Mouse (Mus musculus) heart, postnatal 36 days (tissue): ENCODE results near the gene Snx6. TPM values are rescaled to one million over a fixed set of nuclear protein-coding genes. Genes with fewer than 3 reads are reported as not detected.
A peak's percentile ranks its signal among the peaks of the same experiment; 100 is the strongest.
"Not testable (repeated sequence)": the region's sequence is repeated elsewhere in the genome, so short reads cannot be mapped to it uniquely, and the experiment has no call there.

Experiments used
- DNase-seq, 2 experiments: peaks; one replicate each; pipeline ENCODE4 v3.0.0; 2021 to 2022
- intact Hi-C: fragments of 180-260 bp; cut with DNase I; formaldehyde crosslinking; loops from one replicate; pipeline ENCODE4 v1.15.1; 2025
- total RNA-seq, 2 experiments: library from RNA; stranded (reverse); gene quantifications; 2 replicates each; pipeline ENCODE4 v1.2.3; 2021

Gene Snx6
- total RNA-seq, 2 experiments from 2014 or later = 30.9 to 34.6 TPM

DNA sequence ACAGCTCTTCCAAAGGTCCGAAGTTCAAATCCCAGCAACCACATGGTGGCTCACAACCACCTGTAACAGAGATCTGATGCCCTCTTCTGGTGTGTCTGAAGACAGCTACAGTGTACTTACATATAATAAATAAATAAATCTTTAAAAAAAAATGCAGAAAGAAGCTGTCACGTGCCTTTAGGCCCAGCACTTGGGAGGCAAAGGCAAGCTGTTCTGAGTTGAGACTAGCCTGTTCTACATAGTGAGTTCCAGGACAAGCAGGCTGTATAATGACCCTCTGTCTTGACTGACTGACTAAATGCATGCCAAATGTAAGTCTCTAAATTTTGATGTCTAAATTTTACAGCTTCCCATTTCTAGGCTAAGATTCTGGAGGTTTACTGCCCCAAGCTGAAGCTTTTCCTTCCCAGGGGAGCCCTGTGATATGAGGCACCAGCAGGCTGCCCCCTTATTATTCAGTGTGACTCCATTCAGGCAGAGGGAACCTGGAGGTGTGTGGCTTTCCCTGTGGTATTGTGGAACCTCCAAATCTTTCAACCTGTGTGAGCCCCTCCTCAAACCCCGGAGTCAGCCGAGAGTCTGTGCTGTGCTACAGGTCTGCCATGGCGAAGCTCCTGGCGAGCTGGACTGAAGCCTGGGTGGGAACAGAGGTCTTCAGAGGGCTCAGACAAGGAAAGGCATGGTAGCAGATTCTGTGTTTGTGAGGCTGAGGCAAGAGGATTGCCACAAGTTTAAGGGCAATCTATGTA is 9.9 kb upstream of the Snx6 start:
- intact Hi-C loops = no loop called here
- DNase-seq = no peak

DNA sequence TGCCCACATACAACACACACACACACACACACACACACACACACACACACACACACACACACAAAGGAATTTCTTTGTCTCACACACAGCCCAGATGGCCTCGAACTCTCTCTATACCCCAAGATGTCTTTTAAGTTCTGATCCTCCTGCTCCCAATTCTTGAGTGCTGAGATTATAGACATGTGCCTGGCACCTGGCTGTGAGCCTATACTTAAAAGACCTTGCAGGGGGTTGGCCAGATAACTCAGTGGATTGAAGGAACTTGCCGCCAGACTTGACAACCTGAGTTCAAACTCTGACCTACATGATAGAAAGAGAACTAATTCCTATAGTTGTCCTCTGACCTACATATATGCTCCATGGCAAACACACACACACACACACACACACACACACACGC is 8.0 kb upstream of the Snx6 start:
- intact Hi-C loops = no loop called here
- DNase-seq = no peak

DNA sequence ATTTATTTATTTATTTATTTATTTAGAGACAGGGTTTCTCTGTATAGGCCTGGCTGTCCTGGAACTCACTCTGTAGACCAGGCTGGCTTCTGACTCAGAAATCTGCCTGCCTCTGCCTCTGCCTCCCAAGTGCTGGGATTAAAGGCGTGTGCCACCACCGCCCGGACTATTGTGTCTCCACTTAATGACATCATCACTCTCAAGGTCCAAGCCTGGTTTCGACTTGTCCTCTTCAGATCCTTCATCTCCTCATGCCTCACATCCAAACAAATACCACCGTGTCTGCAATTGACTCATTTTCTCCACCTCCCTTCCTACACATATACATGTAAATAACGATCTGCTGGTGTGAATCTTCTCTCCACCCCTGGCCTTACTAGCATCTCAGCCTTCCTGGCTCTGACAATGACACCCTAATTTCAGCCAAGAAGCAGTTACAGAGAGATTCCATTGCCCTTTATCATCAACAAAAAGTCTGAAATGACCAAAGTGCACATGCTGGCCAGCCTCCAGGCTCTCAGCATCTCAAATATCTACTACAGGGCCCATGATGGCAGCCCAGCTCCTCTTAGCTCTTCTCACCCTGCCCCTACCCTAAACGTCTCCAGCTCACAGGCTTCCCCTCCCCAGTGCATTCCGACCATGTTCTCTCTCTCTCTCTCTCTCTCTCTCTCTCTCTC is 1.2 kb upstream of the Snx6 start:
- intact Hi-C loops = no loop called here
- no peak for DNase-seq

DNA sequence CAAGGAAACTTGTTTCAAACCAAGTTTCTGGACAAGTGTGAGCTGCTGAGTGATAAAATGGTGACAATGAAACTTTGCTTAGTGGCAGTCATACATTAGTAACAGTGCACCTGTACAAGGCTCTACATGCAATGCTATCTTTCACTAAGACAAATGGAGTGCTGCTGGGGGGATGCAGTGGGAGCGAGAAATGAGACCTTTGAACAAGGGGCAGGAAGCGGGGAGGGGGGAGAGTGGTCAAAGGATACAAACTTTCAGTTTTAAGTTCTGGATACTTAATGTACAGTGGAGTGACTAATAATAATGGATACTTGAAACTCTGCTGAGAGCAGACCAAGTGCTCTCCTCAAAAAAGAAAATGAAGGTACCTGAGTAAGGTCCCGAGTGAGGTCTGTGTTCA is 1.1 kb downstream of the Snx6 start:
- intact Hi-C loops = loop anchor here (2.0 kb wide), 1 partner anchor 68 kb away; the partner anchor contains the start of gene Cfl2
- DNase-seq = no peak

DNA sequence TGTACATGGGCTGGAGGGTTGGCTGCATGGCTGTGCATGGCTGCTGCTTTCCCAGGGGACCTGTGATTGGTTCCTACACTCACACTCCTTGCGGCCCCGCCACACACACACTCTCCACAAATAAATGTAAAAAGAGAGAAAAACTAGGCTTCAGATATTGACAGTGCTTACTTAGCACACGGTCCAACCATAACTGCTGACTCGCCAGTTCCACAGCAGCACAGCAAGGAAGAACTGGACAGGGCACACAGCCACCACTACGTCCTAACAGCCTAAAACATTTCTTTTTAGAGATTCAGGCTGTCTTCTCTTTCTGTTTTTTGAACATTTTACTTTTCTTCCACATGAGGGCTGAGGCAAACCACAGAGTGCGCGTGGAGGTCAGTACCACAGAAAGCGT is 4.0 kb downstream of the Snx6 start:
- intact Hi-C loops = no loop called here
- no peak for DNase-seq

DNA sequence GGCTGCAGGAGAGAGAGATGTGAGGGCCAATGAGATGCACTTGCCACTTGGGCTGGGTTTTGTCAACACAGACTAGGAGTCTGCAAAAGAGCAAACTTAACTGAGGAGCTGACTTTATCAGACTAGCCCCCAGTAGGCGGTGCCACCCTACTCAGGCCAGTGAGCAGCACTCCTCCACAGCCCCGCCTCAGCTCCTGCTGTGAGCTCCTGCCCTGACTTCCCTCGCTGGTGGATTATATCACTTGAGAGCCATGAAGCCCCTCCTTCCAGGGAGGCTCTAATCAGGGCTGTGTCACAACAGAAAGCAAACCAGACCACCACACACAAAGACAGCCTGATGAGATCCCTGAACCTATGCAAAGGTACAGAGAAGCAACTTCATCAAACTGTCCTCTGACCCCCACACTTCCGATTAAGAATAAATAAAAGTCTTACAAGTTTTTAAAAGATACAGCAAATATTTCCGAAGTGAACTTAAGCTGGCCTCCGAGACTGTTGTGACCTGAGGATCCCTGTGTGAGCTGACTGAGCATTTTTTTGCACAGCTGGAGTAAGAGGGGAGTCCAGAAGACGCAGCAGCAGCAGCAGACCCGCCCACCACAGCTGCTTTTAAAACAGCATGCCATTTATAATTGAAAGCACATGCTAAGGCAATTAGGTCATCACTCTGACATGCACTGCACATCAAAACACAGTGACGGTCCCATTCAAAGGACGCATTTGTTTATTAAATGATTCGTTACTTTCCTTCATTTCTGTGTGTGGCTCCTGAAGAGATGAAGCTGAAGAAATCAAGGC is 6.0 kb downstream of the Snx6 start:
- DNase-seq = peak; percentile 39 to 41
- intact Hi-C loops = no loop called here

DNA sequence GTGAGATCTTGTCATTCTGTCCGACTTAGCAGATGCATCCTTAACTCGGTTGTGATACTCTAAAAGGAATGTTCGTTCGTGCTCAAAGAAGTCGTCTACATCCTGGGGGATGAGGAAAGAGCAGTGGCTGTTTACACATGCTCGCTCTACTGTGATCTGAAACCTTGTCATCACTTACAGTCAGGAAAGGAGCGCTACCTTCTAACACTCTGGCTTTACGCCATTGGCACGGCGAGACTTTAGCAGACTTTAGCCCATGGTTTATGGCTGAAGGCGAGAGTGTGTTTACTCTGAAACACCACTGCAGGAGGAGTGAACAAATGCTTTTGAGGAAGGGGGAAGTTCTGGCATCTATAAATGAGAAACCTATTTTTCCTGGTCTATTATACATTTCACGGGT is 31.9 kb downstream of the Snx6 start:
- intact Hi-C loops = no loop called here
- peak in 1 of 2 experiments; percentile 6 for DNase-seq

DNA sequence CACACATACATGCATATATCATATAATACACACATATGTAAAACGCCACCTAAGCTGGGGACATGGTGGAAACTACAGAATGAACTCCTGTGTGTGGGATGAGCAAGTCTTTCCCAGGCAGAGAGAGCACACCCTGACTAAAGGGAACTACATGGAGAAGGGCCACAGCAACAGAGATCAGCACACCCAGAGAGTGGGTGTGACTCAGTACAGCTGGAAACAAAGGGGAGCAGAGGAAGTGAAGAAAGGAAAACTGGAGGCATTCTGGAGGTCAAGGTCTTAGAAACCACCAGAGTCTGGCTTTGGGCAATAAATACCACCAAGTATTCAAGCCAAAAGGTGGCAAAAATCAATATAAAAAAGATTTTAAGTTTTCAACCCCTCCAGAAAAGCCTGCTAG is 34.8 kb downstream of the Snx6 start:
- intact Hi-C loops = no loop called here

DNA sequence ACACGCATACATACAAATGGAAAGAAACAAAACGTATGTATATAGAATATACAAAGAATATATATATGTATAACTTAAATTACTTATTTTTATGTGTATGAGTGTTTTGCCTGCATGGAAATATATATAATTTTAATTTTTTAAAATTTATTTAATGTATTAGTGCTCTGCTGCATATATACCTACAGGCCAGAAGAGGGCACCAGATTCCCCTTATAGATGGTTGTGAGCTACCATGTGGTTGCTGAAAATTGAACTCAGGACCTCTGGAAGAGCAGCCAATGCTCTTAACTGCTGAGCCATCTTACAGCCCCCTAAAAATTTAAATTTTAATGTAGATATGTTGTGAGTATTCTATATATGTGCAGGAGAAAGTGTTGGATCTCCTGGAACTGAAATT is 36.7 kb downstream of the Snx6 start:
- intact Hi-C loops = no loop called here
- no peak for DNase-seq

More for the DNA sequence above, 34.8 kb downstream of the Snx6 start:
- no peak for DNase-seq

DNA sequence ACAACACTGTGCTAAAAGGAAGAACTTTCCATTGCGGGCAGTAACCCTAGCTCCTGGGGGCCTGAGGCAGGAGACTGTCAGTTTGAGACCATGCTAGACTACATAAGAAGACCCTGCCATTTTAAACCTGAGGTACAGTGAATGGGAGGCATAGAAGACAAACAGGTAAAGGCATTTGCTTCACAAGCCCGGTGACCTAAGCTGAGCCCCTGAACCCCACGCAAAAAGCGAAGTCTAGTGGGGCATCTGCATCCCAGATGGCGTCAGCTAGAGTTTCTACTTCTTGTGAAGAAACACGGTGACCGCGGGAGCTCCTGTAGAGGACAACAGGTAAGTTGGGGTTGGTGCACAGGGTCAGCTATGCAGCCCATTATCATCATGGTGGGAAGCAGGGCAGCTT is 46.9 kb downstream of the Snx6 start:
- intact Hi-C loops = no loop called here
- no peak for DNase-seq

DNA sequence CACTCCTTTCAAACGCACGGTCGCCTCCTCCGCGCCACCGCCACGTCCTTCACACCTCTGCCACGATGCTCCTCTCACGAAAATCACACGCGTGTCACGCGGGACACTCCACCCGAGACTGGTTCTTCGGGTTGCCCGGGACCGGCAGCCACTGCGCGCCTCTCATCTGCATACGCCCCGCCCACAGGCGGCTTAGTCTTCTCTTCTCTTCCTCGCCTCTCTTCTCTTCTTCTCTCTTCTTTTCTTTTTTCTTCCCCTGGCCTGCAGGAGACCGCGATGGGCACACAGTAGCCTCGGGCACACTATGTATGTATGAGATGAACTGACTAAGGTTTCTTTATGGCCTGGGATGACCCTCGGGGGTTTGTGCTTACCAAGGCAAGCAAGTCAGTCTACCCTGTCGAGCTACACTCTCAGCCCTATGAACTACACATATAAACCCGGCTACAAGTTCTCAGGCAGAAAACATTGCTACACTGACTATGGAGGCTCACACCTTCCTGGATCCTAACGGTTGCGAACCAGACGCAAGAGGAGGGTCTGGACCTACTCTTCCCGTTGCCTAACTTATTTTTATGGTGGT is 56.8 kb downstream of the Snx6 start:
- DNase-seq = peak in 1 of 2 experiments; percentile 12
- intact Hi-C loops = not testable (repeated sequence)

DNA sequence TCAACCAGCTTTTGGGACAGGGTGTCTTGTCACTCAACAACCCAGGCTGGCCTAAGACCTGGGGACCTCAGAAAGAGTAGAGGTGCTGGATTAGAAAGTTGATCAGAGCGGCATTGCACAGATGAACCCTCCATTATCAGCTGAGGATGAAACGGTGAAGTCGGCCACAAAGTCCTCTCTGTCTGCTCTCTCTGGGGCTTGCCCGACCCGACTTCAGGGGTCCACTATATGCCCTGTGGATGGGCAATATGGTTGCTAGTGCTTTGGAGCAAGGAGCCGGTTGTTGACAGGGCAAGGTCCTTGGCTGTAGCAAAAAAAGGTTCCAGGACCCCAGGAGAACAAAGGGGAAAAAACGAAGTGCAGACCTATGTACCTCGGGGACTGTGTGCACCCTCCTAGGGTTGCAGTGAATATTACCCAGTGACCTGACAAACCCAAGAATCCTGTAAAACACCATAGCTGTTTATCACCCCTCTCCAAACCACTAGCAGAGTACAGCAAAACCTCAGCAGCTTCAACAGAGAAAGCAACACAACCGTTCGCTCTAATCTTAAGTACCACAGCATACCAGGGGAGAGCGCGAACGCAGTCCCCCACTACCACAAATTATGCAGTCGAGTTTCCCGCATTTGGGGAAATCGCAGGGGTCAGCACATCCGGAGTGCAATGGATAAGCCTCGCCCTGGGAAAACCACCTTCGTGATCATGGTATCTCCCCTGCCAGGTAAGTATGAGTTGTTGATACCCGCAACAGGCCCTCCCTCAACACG is 57.4 kb downstream of the Snx6 start:
- intact Hi-C loops, DNase-seq: not testable (repeated sequence)

DNA sequence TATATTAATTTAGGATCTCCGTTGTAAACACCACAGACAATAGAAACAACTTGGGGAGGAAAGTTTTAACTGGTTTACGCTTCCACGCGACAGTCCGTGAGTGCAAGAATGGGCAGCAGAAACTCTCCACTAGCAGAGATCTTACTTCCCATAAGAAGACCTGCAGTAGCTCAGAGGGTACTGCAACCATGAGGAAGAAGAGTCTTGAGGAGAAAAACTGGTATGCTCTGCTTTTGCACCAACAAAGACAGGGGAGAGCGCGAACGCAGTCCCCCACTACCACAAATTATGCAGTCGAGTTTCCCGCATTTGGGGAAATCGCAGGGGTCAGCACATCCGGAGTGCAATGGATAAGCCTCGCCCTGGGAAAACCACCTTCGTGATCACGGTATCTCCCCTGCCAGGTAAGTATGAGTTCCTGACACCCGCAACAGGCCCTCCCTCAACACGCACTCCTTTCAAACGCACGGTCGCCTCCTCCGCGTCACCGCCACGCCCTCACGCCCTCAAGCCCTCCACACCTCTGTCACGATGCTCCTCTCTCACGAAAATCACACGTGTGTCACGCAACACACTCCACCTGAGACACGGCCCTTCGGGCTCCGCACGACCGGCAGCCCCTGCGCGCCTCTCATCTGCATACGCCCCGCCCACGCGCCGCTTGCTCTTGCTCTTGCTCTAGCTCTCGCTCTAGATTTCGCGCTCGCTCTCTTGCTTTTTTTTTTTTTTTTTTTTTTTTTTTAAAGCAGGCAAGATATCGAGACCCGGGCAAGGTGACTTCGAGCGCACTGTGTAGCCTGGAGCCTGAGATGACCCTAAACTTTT is 61.0 kb downstream of the Snx6 start:
- intact Hi-C loops = not testable (repeated sequence)
- DNase-seq = peak in 1 of 2 experiments; percentile 17

DNA sequence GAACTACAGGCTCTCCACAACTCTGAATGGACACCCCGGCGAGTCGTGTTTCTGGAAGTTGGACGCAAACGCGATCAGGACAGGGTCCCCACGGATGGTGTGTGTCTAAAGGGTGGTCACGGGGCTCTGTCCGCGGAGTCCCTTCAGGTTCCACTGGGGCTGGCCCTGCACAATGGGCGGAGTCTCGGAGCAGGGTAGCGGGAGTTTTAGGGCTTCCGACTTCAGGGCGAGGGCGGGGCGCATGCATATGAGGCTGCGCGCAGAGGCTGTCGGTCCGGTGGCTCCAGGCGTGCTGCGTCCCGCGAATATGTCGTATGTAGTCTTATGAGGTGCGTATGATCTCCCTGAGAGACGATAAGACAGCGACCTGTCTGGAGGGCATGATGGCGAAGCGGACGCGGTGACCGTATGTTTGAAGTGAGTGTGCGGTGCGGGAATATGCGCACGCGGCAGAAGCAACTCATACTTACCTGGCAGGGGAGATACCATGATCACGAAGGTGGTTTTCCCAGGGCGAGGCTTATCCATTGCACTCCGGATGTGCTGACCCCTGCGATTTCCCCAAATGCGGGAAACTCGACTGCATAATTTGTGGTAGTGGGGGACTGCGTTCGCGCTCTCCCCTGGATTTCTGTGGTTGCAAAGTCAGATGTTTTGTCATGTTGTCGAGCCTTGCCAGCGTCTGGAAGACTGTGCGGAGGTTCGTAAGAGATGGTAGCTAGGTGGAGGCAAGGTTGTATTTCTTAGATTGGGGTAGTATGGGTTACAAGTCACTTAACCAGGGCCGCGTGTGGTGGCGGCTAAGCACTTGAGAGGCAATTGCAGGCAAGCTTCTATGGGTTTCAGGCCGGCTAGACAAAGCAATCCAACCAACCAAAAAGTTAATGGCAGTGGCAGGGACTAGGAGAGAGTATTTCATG is 66.1 kb downstream of the Snx6 start:
- intact Hi-C loops, DNase-seq: not testable (repeated sequence)

DNA sequence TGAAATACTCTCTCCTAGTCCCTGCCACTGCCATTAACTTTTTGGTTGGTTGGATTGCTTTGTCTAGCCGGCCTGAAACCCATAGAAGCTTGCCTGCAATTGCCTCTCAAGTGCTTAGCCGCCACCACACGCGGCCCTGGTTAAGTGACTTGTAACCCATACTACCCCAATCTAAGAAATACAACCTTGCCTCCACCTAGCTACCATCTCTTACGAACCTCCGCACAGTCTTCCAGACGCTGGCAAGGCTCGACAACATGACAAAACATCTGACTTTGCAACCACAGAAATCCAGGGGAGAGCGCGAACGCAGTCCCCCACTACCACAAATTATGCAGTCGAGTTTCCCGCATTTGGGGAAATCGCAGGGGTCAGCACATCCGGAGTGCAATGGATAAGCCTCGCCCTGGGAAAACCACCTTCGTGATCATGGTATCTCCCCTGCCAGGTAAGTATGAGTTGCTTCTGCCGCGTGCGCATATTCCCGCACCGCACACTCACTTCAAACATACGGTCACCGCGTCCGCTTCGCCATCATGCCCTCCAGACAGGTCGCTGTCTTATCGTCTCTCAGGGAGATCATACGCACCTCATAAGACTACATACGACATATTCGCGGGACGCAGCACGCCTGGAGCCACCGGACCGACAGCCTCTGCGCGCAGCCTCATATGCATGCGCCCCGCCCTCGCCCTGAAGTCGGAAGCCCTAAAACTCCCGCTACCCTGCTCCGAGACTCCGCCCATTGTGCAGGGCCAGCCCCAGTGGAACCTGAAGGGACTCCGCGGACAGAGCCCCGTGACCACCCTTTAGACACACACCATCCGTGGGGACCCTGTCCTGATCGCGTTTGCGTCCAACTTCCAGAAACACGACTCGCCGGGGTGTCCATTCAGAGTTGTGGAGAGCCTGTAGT is 76.4 kb downstream of the Snx6 start:
- DNase-seq, intact Hi-C loops: not testable (repeated sequence)

DNA sequence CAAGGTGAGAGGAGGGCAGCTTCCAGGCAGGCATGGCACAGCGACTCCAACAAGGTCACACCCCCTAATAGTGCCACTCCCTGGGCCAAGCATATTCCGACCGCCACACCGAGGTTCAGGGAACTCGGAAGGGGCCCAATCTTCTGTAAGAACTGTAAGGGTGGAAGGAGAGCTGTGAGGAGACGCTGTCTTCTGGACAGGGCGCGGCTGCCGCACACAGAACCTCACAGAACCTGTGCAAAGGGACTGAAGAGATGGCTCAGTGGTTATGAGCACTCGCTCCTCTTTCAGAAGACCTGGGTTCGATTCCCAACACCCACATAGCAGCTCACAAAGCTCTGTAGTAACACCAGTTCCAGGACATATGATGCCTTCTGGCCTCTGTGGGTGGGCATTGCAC is 78.0 kb downstream of the Snx6 start:
- DNase-seq, intact Hi-C loops: not testable (repeated sequence)
